Mouse (Mus musculus) limb, embryonic 15.5 days (tissue): ENCODE results near the gene Wfs1. TPM values are rescaled to one million over a fixed set of nuclear protein-coding genes. Genes with fewer than 3 reads are reported as not detected.
A peak's percentile ranks its signal among the peaks of the same experiment; 100 is the strongest.

Experiments used
- ATAC-seq: fragments of 200-750 bp; cut with Nextera tagmentation; 2 replicates; pipeline ENCODE4 v1.8.0; 2017; ENCODE audit warnings: low read depth, moderate TSS enrichment; ENCODE audit not compliant: insufficient number of reproducible peaks, low FRiP score, low TSS enrichment
- H3K27ac ChIP-seq: fragments of 300-500 bp; sonication (generic); 2 replicates; pipeline ENCODE4 v1.5.1; 2015; ENCODE audit warnings: moderate library complexity, mild to moderate bottlenecking, inconsistent platforms
- H3K27me3 ChIP-seq: fragments of 300-500 bp; sonication (generic); 2 replicates; pipeline ENCODE4 v1.6.1; 2015; ENCODE audit warnings: inconsistent platforms
- H3K36me3 ChIP-seq: fragments of 300-500 bp; sonication (generic); 2 replicates; pipeline ENCODE4 v1.6.1; 2015; ENCODE audit warnings: inconsistent platforms
- H3K4me1 ChIP-seq: fragments of 300-500 bp; sonication (generic); 2 replicates; pipeline ENCODE4 v1.6.1; 2015; ENCODE audit warnings: inconsistent platforms
- H3K4me2 ChIP-seq: fragments of 300-500 bp; sonication (generic); 2 replicates; pipeline ENCODE4 v1.6.1; 2015; ENCODE audit warnings: mild to moderate bottlenecking, inconsistent platforms
- H3K4me3 ChIP-seq: fragments of 300-500 bp; sonication (generic); 2 replicates; pipeline ENCODE4 v1.5.1; 2015; ENCODE audit warnings: mild to moderate bottlenecking, inconsistent platforms
- H3K9ac ChIP-seq: fragments of 300-500 bp; sonication (generic); 2 replicates; pipeline ENCODE4 v1.6.1; 2015; ENCODE audit warnings: inconsistent platforms
- H3K9me3 ChIP-seq: fragments of 300-500 bp; sonication (generic); 2 replicates; pipeline ENCODE4 v1.6.1; 2016; ENCODE audit warnings: inconsistent platforms
- WGBS: fragments of 180-500 bp; shearing (Covaris S2); methylation state at CpG from one replicate; pipeline ENCODE4 v1.1.7; 2015; 5-methylcytosine and 5-hydroxymethylcytosine counted together
- polyA plus RNA-seq: library from polyadenylated mRNA; unstranded; fragments of >200 nt; fragmentation: Nextera tagmentation; extraction: Ambion mirVana; gene quantifications from 2 replicates; pipeline ENCODE4 v1.2.1, GENCODE M21; 2015

Gene Wfs1
- polyA plus RNA-seq: 11.6 and 13.3 TPM in 2 replicates

DNA sequence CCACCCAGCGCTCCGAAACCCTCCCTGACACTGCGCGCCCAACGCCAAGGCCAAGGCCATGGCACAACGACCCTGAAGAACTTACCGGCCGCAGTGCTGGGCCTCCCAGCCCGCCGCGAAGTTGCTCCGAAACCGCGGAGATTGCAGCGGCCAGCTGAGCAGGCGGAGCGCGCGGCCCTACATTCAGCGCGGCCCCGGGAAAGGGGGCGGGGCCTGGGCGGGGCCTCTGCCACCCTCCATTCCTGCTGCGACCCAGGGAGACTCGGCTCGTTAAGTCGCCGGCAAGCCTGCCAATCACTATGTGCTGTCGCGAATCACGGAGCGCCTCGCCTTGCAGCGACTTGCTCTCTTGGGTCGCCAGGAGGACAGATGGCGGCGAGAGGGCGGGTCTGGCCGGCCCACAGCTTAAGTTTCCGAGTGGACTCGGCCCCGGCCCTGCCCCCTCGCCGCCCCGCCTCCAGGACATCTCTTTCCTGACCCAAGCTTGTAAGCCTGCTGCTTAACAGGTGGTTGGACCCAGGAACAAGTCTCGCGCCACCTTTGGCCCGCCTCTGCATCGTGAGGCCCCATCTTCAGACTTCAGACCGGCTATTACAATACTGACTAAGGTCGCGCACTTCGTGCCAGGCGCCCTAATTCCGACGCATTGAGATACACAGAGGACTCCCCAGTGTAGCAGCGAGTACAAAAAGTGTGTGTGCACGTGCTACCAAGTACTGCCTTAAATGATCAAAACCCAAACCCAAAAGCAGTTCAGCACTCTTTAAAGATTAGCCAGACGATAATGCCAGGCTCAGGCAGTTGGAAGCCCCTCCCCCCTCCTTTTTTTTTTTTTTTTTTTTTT is at the start of gene Wfs1:
Wfs1 (minus strand) TSS at position 425 of the 844 bp plus-strand sequence.
- no peaks in the 10 kb centered on the region for H3K9me3 ChIP-seq
- H3K27me3 ChIP-seq: no peaks in the 10 kb centered on the region
- WGBS: 2% methylated on average over 59 of the region's 60 CpGs
- peak within 1 kb of the TSS; percentile 75 for H3K4me3 ChIP-seq
- peak; percentile 96 for ATAC-seq
- H3K27ac ChIP-seq: peak within 1 kb of the TSS; percentile 71; the same call in 1 of the 2 replicates
- peaks cover 13% of the 10 kb centered on the region; the same call in 1 of the 2 replicates for H3K4me1 ChIP-seq
- H3K9ac ChIP-seq: peak within 1 kb of the TSS; percentile 62
- H3K4me2 ChIP-seq: peak within 1 kb of the TSS; percentile 91
- no peaks in the 10 kb centered on the region for H3K36me3 ChIP-seq

DNA sequence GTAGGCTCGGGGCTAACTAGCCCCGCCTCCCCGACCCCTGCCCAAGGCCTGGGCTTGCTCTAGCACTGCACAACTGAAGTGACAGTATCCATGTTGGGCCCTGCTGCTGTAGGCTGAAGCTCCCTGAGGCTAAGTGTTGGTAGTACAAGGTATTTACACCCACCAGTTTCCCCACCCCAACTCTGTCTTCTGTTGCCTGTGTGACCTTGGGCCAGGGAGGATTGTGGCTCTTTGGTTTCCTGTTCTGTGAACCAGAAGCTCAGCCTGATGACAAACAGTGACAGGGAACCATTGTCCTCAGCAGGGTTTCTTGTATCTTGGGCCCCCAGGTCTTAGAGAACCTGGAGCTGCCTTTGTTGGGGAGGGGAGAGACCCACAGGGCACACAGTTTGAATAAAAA is 47.9 kb upstream of the Wfs1 start:
- Histone ChIP-seq H3K4me1 (0 out of 2 replicates have a peak, but pooled peaks cover 3% of the 10 kb centered on the region), H3K4me3 (no peak overlapping the region), H3K36me3 (no peaks in the 10 kb centered on the region), H3K9me3 (no peaks in the 10 kb centered on the region), H3K27ac (no peak overlapping the region), H3K27me3 (peaks cover 35% of the 10 kb centered on the region), H3K9ac (no peak overlapping the region), H3K4me2 (no peak overlapping the region)
- no peak for ATAC-seq
- 69% methylated on average over 3 of the region's 3 CpGs for WGBS

DNA sequence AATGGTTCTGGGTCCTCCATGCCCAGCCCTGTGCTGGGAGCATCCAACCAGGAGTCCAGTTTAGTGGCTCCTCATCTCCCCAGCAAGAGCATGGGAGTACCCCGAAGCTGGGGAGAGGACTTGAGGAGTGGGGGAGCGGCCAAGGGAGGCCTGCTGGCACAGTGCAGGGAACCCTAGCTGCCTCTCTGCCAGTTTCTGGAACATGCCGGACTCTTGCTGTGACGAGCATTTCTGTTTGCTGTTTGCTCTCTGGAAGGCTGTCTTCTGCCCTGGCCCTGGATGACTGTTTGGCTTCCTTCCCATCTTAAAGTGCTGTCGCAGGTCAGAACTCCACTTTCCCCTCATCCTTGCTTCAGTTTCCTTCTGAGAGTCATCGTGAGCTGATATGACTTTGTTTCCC is 46.9 kb upstream of the Wfs1 start:
- H3K9ac ChIP-seq: no peak overlapping the region
- no peak overlapping the region for H3K27ac ChIP-seq
- H3K4me1 ChIP-seq: no peaks in the 10 kb centered on the region
- H3K9me3 ChIP-seq: no peaks in the 10 kb centered on the region
- no peak overlapping the region for H3K4me2 ChIP-seq
- H3K4me3 ChIP-seq: no peak overlapping the region
- ATAC-seq: no peak
- H3K27me3 ChIP-seq: peaks cover 35% of the 10 kb centered on the region
- WGBS: 74% methylated on average over 6 of the region's 6 CpGs
- no peaks in the 10 kb centered on the region for H3K36me3 ChIP-seq

DNA sequence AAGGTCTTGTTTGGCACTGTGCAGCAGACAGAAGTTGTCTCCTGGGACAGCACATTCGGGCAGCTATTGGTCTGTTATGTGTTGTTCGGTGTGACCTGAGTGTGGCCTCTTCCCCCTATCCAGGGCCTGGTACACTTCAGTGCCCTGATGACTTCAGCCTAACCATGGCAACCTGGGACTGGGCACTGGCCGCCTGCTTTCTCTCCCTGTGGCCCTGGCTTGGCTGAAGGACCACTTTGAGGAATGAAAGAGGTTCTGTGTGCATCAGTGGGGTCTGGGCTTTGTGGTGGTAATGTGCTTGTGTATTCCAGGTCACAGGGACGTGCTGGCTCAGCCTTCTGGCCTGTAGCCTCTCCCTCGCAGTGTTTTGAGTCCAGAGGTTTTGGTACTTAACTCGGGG is 46.2 kb upstream of the Wfs1 start:
- ATAC-seq: no peak
- WGBS: 71% methylated on average over 6 of the region's 6 CpGs
- no peaks in the 10 kb centered on the region for H3K4me1 ChIP-seq
- H3K36me3 ChIP-seq: no peaks in the 10 kb centered on the region
- H3K27me3 ChIP-seq: peaks cover 38% of the 10 kb centered on the region
- H3K27ac ChIP-seq: no peak overlapping the region
- no peak overlapping the region for H3K4me3 ChIP-seq
- no peak overlapping the region for H3K4me2 ChIP-seq
- H3K9me3 ChIP-seq: no peaks in the 10 kb centered on the region
- H3K9ac ChIP-seq: no peak overlapping the region

DNA sequence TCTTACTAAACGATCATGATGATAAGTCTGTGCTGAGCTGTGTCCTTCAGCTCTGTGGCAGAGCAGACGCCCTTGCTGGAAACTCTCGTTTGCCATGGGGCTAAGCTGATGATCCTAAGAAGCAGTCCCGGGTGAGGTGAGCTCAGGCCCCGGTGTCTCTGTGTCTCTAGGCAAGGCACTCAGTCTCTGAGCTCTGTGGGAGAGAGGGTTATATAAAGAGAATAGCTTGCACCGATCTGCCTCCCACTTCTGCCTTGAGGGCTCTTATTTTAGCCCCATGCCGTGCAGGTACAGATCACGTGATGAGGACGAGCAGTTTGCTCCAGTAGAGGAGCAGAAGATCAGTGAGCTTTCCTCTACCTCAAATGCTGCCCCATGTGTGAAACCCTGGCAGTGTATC is 41.7 kb upstream of the Wfs1 start:
- ATAC-seq: no peak
- no peaks in the 10 kb centered on the region for H3K9me3 ChIP-seq
- peaks cover 74% of the 10 kb centered on the region for H3K27me3 ChIP-seq
- H3K4me1 ChIP-seq: peaks cover 19% of the 10 kb centered on the region
- H3K36me3 ChIP-seq: no peaks in the 10 kb centered on the region
- no peak overlapping the region for H3K4me2 ChIP-seq
- H3K27ac ChIP-seq: no peak overlapping the region
- no peak overlapping the region for H3K9ac ChIP-seq
- H3K4me3 ChIP-seq: no peak overlapping the region
- 43% methylated on average over 9 of the region's 9 CpGs for WGBS

DNA sequence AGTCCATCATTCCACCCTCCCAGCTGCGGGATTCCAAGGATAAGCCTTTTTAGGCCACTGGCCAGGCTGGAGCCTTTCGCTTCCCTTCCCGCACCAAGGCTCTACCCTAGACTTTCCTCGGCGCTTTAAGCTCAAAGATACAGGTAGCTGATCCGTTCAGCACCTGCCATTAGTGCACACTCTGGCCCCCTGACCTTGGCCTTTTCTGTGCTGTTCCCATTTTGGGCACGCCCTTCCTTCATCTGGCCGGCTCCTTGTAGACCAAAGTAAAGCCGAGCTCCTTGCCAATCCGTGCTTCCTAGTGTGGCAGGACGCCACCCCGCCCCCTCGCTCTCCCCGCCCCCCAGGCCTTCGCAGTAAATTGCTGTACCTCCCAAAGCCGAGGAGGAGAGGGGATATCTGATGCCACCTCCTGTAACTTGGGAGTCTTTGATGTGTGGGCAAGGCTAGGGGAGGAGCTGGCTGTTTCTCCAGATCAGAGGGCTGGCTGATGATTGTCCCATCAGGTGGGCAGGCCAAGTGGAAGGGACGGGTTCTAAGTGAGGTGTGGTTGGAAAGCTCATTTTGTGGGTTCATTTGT is 40.4 kb upstream of the Wfs1 start:
- 1% methylated on average over 17 of the region's 17 CpGs for WGBS
- Histone ChIP-seq H3K4me2 (peak overlapping the region; percentile 98), H3K4me1 (peaks cover 19% of the 10 kb centered on the region), H3K4me3 (peak overlapping the region; percentile 54), H3K9me3 (no peaks in the 10 kb centered on the region), H3K36me3 (no peaks in the 10 kb centered on the region), H3K27me3 (peaks cover 82% of the 10 kb centered on the region), H3K27ac (no peak overlapping the region), H3K9ac (no peak overlapping the region)
- no peak for ATAC-seq

DNA sequence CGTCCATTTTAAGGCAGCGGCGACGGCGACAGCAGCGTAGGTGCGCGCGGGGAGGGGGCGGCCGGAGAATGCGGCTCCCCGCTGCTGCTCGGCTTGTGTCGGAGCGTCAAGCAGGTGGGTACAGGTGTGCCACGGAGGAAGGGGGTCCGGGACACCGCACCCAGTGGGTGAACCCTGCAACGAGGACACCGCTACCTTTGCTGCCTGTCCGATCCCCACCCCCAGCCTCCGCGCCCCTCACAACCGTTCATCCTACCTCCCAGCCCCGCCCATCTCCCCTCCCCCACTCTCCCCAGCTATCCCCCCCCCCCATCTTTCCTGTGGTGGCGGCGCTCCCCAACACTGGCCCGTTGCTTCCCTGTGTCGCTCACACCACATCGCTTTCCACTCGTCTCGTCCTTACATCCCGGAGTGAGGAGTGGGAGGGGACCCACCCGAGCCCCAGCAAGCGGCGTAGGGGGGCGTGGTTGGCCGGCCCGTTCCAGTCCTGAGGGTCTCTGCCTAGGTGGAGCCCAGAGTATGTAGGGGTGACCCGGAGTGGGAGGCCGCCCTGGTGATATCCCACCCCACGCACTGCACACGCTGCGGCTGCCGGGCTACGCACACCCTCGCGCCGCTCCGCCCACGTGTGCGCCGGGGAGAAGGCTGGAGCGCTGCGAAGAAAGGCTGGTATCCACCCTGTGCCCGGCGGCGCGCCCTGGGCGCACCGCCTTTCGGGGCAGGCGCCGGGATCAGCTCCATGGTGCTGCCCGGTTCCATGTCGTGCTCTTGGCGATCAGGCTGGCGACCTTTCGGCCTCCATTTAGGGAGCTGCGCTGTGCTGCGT is 39.7 kb upstream of the Wfs1 start:
- Histone ChIP-seq H3K9ac (peak overlapping the region; percentile 20; the same call in 1 of the 2 replicates), H3K4me2 (peak overlapping the region; percentile 98), H3K27me3 (peaks cover 89% of the 10 kb centered on the region), H3K4me1 (peaks cover 19% of the 10 kb centered on the region), H3K4me3 (peak overlapping the region; percentile 54), H3K27ac (no peak overlapping the region), H3K9me3 (no peaks in the 10 kb centered on the region), H3K36me3 (no peaks in the 10 kb centered on the region)
- WGBS: under 1% methylated on average over 72 of the region's 72 CpGs
- 0 out of 2 replicates have a peak, but pooled peaks have one; percentile 25 for ATAC-seq

DNA sequence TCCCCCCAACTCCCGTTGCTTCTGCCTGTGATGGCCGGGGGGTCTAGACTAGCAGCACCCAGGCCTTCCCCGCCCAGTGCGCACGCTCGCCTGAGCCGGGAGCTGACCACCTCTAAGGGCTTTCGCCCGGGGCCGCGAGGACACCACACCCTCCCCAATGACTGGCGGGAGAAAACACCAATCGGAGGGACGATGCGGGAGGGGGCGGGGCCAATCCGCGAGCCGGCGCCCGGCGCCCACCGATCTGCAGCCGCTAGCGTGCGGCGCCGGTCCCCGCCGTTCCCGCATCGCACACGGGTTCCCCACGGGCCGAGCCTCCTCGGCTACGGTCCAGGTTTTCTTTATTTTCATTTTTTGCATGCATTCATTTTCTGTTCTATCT is 39.1 kb upstream of the Wfs1 start:
- H3K4me3 ChIP-seq: peak overlapping the region; percentile 54
- under 1% methylated on average over 37 of the region's 37 CpGs for WGBS
- 0 out of 2 replicates have a peak, but pooled peaks have one; percentile 17 for ATAC-seq
- no peaks in the 10 kb centered on the region for H3K9me3 ChIP-seq
- H3K36me3 ChIP-seq: no peaks in the 10 kb centered on the region
- peak overlapping the region; percentile 98 for H3K4me2 ChIP-seq
- peak overlapping the region; percentile 20; the same call in 1 of the 2 replicates for H3K9ac ChIP-seq
- peaks cover 91% of the 10 kb centered on the region for H3K27me3 ChIP-seq
- peaks cover 19% of the 10 kb centered on the region for H3K4me1 ChIP-seq
- H3K27ac ChIP-seq: no peak overlapping the region

DNA sequence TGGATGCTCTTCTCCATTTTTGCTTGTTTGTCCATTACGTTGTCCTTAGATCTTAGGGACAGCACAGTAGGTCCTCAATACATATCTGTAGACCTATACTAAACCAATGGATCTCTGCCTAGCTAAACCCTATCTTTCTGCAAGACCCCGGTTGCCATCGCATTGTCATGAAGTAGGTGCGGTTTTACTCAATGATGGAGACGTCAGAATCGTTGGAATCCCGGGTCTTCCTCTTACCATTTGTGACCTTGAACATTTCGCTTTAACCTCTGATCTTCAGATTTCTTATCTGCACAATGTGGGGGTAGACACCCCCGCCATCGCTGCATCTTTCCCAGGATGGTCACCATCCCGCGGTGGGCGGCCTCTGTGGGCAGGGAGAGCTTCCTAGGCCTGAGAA is 38.7 kb upstream of the Wfs1 start:
- H3K9ac ChIP-seq: no peak overlapping the region
- peaks cover 19% of the 10 kb centered on the region for H3K4me1 ChIP-seq
- 17% methylated on average over 13 of the region's 13 CpGs for WGBS
- ATAC-seq: peak; percentile 22; the same call in 1 of the 2 replicates
- no peak overlapping the region for H3K27ac ChIP-seq
- peak overlapping the region; percentile 98 for H3K4me2 ChIP-seq
- H3K27me3 ChIP-seq: peaks cover 90% of the 10 kb centered on the region
- H3K4me3 ChIP-seq: peak overlapping the region; percentile 54
- no peaks in the 10 kb centered on the region for H3K36me3 ChIP-seq
- H3K9me3 ChIP-seq: no peaks in the 10 kb centered on the region

DNA sequence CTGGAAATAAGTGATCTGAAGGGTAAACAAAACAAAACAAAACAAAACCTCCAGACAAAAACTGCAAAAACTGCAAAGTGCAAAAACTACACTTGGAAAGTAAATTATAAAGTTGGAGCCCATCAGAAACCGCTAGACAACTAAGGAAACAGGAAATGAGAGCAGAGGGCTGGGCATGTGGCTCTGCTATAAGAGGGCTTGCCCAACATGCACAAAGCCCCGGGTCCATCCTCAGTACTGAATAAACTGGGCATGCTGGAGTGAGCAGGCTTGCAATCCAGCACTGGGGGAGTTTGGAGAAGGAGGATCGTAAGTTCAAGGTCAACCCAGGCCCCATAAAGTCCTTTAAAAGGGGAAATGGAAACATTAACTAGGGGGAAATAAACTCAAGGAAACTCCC is 28.2 kb upstream of the Wfs1 start:
- Histone ChIP-seq H3K36me3 (no peaks in the 10 kb centered on the region), H3K9ac (no peak overlapping the region), H3K4me1 (no peaks in the 10 kb centered on the region; the same call in 1 of the 2 replicates), H3K4me3 (no peak overlapping the region), H3K27ac (no peak overlapping the region), H3K9me3 (no peaks in the 10 kb centered on the region), H3K27me3 (peaks cover 5% of the 10 kb centered on the region; the same call in 1 of the 2 replicates), H3K4me2 (no peak overlapping the region)
- no peak for ATAC-seq
- WGBS: 59% methylated on average over 3 of the region's 3 CpGs

DNA sequence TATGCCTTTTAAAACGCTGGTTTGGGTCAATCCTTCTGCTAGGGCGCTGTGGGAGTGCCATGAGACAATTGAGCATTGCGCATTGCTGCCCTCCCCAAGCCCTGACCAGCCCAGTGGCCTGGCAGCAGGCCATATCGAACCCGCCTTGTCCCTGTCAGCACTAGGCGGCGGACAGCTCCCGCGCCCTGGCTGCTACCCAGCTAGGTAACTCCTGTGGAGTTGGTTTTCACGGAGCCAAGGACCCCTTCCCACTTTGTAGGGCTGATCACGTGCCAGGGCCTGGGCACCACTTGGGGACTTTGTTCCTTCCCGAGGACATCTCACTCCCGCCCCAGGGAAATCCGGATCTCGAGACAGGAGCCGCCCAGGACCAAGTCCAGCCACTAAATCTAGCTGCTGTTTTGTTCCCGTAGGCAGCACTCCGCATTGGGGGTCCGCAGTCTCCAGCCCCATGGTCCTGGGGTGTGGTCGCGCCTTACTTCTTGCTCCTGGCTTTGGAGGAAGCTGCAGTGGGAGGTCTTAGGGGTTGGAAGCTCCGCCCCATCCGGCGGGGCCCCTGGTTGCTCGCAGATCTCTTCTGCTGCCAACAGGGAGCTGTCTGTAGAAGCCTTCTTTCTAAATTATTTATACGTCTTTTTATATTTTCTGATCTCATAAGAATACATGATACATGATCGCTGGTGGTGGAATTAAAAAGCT is 26.8 kb upstream of the Wfs1 start:
- Histone ChIP-seq H3K4me1 (no peaks in the 10 kb centered on the region; the same call in 1 of the 2 replicates), H3K4me3 (no peak overlapping the region), H3K9me3 (no peaks in the 10 kb centered on the region), H3K27ac (no peak overlapping the region), H3K27me3 (peaks cover 5% of the 10 kb centered on the region; the same call in 1 of the 2 replicates), H3K4me2 (no peak overlapping the region), H3K36me3 (no peaks in the 10 kb centered on the region), H3K9ac (no peak overlapping the region)
- no peak for ATAC-seq
- 8% methylated on average over 27 of the region's 27 CpGs for WGBS
